ENCODE assay signal across 8 mouse cellular contexts in the genomic region with DNA sequence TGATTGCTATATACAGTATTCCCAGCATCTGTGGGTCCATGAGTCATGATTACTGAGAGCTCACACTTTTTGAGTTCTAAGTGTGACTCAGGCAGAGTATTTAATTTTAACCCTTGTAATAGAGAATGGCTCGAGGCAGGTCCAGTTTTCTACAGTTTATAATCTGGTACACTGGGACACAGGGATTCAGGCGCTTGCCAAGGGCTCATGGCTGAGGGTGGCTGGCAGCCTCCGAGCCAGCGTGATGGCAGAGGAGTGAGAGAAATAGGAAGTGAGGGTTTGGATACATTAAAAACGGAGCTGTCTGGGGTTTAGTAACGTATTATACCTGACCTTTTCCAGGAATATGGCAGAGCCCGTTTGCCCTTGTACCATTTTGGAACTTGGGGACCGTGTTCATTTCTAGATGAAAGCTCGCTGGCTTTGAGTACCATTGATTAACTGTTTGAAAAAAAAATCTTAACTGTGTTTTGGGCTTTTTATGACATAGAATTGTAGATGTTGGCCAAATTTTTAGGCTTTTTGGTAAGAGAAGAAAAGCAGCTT. TPM values are rescaled to one million over a fixed set of nuclear protein-coding genes. Genes with fewer than 3 reads are reported as not detected.
A peak's percentile ranks its signal among the peaks of the same experiment; 100 is the strongest.
DNase-seq lines count a peak whose midpoint lies in the region; ATAC-seq and TF ChIP-seq lines count a peak whose summit lies in the region.
"Had no signal": no experiment of that assay in that cellular context is flagged by ENCODE, and none has a peak within 500 bp of the region (broad histone marks: within the 10 kb centered on the region; RNA-seq: fewer than 3 reads in every experiment).

No protein-coding gene starts in this region.

- no peak for DNase-seq in layer of hippocampus, adult 2 months (ENCODE audit: low spot score in 2 of 2)
- DNase-seq in layer of hippocampus, postnatal 36 days = no peak
- DNase-seq in forebrain, embryonic 11.5 days (ENCODE audit: low spot score) = no peak
- DNase-seq in limb, embryonic 10.5 days (ENCODE audit: low spot score) = no peak
- no peak for DNase-seq in urinary bladder, postnatal 14 days (ENCODE audit: low spot score)
- no peak for DNase-seq in urinary bladder, postnatal 36 days (ENCODE audit: low spot score in 2 of 2)

- peak overlapping the region; percentile 61 for H3K4me2 ChIP-seq in forebrain, embryonic 11.5 days (ENCODE audit: low read depth, low read length, severe bottlenecking)
- H3K4me2 ChIP-seq in stomach, embryonic 14.5 days (replicated peaks; ENCODE audit: low read depth, low read length) = peak overlapping the region; percentile 37

- H3K4me1 ChIP-seq in forebrain, embryonic 11.5 days (replicated peaks; ENCODE audit: control insufficient read depth, insufficient read depth, low read length) = peaks cover 23% of the 10 kb centered on the region
- H3K4me1 ChIP-seq in limb, embryonic 10.5 days = peaks cover 53% of the 10 kb centered on the region
- H3K4me1 ChIP-seq in stomach, embryonic 14.5 days (ENCODE audit: control insufficient read depth, insufficient read depth, low read length) = no peaks in the 10 kb centered on the region

- no peaks in the 10 kb centered on the region for H3K9me3 ChIP-seq in forebrain, embryonic 11.5 days (ENCODE audit: control insufficient read depth, low read length)
- no peaks in the 10 kb centered on the region for H3K9me3 ChIP-seq in limb, embryonic 10.5 days (replicated peaks)
- no peaks in the 10 kb centered on the region for H3K9me3 ChIP-seq in stomach, embryonic 14.5 days (ENCODE audit: control insufficient read depth, low read depth, low read length)

- WGBS in forebrain, embryonic 11.5 days = 8% methylated on average over 9 of the region's 9 CpGs
- 22% methylated on average over 9 of the region's 9 CpGs for WGBS in limb, embryonic 10.5 days
- WGBS in stomach, embryonic 14.5 days = 21% methylated on average over 9 of the region's 9 CpGs

- peaks cover 40% of the 10 kb centered on the region for H3K27me3 ChIP-seq in forebrain, embryonic 11.5 days (ENCODE audit: control insufficient read depth, insufficient read depth, low read length)
- H3K27me3 ChIP-seq in limb, embryonic 10.5 days (ENCODE audit: low read depth, poor library complexity, severe bottlenecking) = peaks cover 77% of the 10 kb centered on the region
- H3K27me3 ChIP-seq in stomach, embryonic 14.5 days (ENCODE audit: control insufficient read depth, insufficient read depth, low read length) = peaks cover 24% of the 10 kb centered on the region

- H3K27ac ChIP-seq in layer of hippocampus, adult 2 months = peak overlapping the region; percentile 62
- H3K27ac ChIP-seq in forebrain, embryonic 11.5 days (ENCODE audit: low read depth, low read length) = no peak overlapping the region
- H3K27ac ChIP-seq in limb, embryonic 10.5 days = no peak overlapping the region
- H3K27ac ChIP-seq in stomach, embryonic 14.5 days (ENCODE audit: low read length) = no peak overlapping the region

- H3K4me3 ChIP-seq in layer of hippocampus, adult 2 months = peak overlapping the region; percentile 53
- H3K4me3 ChIP-seq in forebrain, embryonic 11.5 days (ENCODE audit: low read depth, low read length) = peak overlapping the region; percentile 29
- H3K4me3 ChIP-seq in limb, embryonic 10.5 days = peak overlapping the region; percentile 46
- H3K4me3 ChIP-seq in stomach, embryonic 14.5 days (ENCODE audit: low read depth, low read length) = peak overlapping the region; percentile 31

- H3K9ac ChIP-seq in forebrain, embryonic 11.5 days (ENCODE audit: low read length) = no peak overlapping the region; the same call in 1 of the 2 replicates
- H3K9ac ChIP-seq in stomach, embryonic 14.5 days (replicated peaks; ENCODE audit: low read depth, low read length) = no peak overlapping the region

- no peaks in the 10 kb centered on the region for H3K36me3 ChIP-seq in forebrain, embryonic 11.5 days (ENCODE audit: control insufficient read depth, insufficient read depth, low read length)
- no peaks in the 10 kb centered on the region for H3K36me3 ChIP-seq in limb, embryonic 10.5 days
- no peaks in the 10 kb centered on the region for H3K36me3 ChIP-seq in stomach, embryonic 14.5 days (ENCODE audit: control insufficient read depth, insufficient read depth, low read length)

- no peak for ATAC-seq in forebrain, embryonic 11.5 days (replicated peaks; ENCODE audit: low FRiP score)
- no peak for ATAC-seq in stomach, embryonic 14.5 days (ENCODE audit: insufficient number of reproducible peaks, insufficient read depth, low FRiP score, low read depth)

- no peak for TF ChIP-seq CTCF in layer of hippocampus, adult 2 months (conservative IDR thresholded peaks at IDR 0.05)

RNA-seq across cellular contexts. Expression of a gene that starts 1.7 kb away (rescaled TPM):
- total RNA-seq in layer of hippocampus, adult 2 months (2021) = 10 to 100 TPM; 40.0 to 42.0 TPM
- total RNA-seq in layer of hippocampus, postnatal 36 days (2021) = 10 to 100 TPM; 44.0 to 52.2 TPM
- polyA plus RNA-seq in forebrain, embryonic 11.5 days (2014; fragmentation: Nextera tagmentation; extraction: Ambion mirVana) = 2.3 and 2.5 TPM in 2 replicates
- 0.34 and 1.4 TPM in 2 replicates for polyA plus RNA-seq in limb, embryonic 10.5 days (2016; fragmentation: Nextera tagmentation; extraction: Ambion mirVana)
- 3.8 and 4.2 TPM in 2 replicates for polyA plus RNA-seq in stomach, embryonic 14.5 days (2014; fragmentation: Nextera tagmentation; extraction: Ambion mirVana)
- total RNA-seq: MEL had no signal
